Mouse (Mus musculus) liver, embryonic 14.5 days (tissue): Measurements from ENCODE around the gene Met.

Experiments used
- CTCF ChIP-seq: IDR thresholded peaks from 2 replicates; pipeline ENCODE4 v1.5.1; 2016; ENCODE audit warnings: antibody characterized with exemption, low read depth, control low read depth
- EP300 ChIP-seq: IDR thresholded peaks from 2 replicates; pipeline ENCODE4 v1.6.1; 2016; ENCODE audit warnings: antibody characterized with exemption, low read depth

DNA sequence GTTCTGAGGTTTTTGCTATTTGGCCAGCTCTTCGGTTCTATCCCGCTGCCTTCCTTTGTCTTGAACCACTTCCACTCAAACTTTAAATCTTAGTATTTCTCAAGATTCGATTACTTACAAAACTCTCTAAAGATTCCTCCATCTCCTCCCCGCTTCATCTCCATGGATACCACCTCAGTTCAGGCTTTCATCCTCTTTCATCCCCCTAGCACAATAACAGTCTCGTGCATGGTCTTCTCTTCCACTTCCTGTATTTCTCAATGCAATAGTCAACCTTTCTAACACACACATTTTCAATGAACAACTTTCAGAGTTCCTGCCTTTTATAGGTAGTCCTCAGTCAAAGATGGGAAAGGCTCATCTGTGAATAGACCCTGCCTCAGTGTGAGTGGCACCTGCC, 135.8 kb downstream of the Met start:
- TF ChIP-seq CTCF = no peak
- no peak for TF ChIP-seq EP300
